Mouse (Mus musculus): Measurements from ENCODE around the gene Cenpp. TPM values are rescaled to one million over a fixed set of nuclear protein-coding genes. Genes with fewer than 3 reads are reported as not detected.

Cenpp gene
- polyA plus RNA-seq, 1 experiment from 2014 or later: 21.5 TPM

- no peaks in the 10 kb centered on the region for H3K4me1 ChIP-seq (replicated peaks; ENCODE audit: insufficient read depth, low read length)
- 0 out of 2 replicates have a peak overlapping the region, but pooled peaks have one; percentile 5 for H3K27ac ChIP-seq
- no peak overlapping the region for H3K9ac ChIP-seq (ENCODE audit: low read depth, low read length)
- H3K36me3 ChIP-seq (ENCODE audit: insufficient read depth, low read length): no peaks in the 10 kb centered on the region
- H3K4me3 ChIP-seq (replicated peaks; ENCODE audit: low read depth, low read length): no peak overlapping the region
- ATAC-seq (replicated peaks; ENCODE audit: low FRiP score, low read depth) (no peak), DNase-seq (ENCODE audit: low spot score) (no peak)
- H3K27me3 ChIP-seq (ENCODE audit: insufficient read depth, low read length): no peaks in the 10 kb centered on the region
- no peaks in the 10 kb centered on the region for H3K9me3 ChIP-seq (replicated peaks; ENCODE audit: low read length)
- TF ChIP-seq CTCF (IDR thresholded peaks at IDR 0.05; ENCODE audit: low read depth): no peak
- no peak overlapping the region for H3K4me2 ChIP-seq (ENCODE audit: low read length)
- WGBS: 61% methylated on average over 8 of the region's 8 CpGs
Measured at GRCm38 (mm10) chr13:49584307-49585005, 68.1 kb downstream of the Cenpp start.

GRCm38 (mm10) chr13:49583859-49584258, 68.7 kb downstream of the Cenpp start:
- Histone ChIP-seq H3K4me2 (ENCODE audit: low read length) (no peak overlapping the region), H3K4me3 (replicated peaks; ENCODE audit: low read depth, low read length) (no peak overlapping the region), H3K4me1 (replicated peaks; ENCODE audit: insufficient read depth, low read length) (no peaks in the 10 kb centered on the region), H3K9me3 (replicated peaks; ENCODE audit: low read length) (no peaks in the 10 kb centered on the region), H3K27me3 (ENCODE audit: insufficient read depth, low read length) (no peaks in the 10 kb centered on the region), H3K27ac (0 out of 2 replicates have a peak overlapping the region, but pooled peaks have one; percentile 5), H3K36me3 (ENCODE audit: insufficient read depth, low read length) (no peaks in the 10 kb centered on the region), H3K9ac (ENCODE audit: low read depth, low read length) (no peak overlapping the region)
- no peak for DNase-seq (ENCODE audit: low spot score)
- no peak for TF ChIP-seq CTCF (IDR thresholded peaks at IDR 0.05; ENCODE audit: low read depth)
- no peak for ATAC-seq (replicated peaks; ENCODE audit: low FRiP score, low read depth)

GRCm38 (mm10) chr13:49581541-49582530, 70.7 kb downstream of the Cenpp start, which contains the start of gene Omd:
Gene Omd (plus strand): TSS chr13:49582462.
- no peaks in the 10 kb centered on the region for H3K36me3 ChIP-seq (ENCODE audit: insufficient read depth, low read length)
- 0 out of 2 replicates have a peak within 1 kb of the TSS, but pooled peaks have one; percentile 2 for H3K4me2 ChIP-seq (ENCODE audit: low read length)
- peak; percentile 88 for DNase-seq (ENCODE audit: low spot score)
- no peak within 1 kb of the TSS for H3K4me3 ChIP-seq (replicated peaks; ENCODE audit: low read depth, low read length)
- H3K4me1 ChIP-seq (replicated peaks; ENCODE audit: insufficient read depth, low read length): no peaks in the 10 kb centered on the region
- H3K9ac ChIP-seq (ENCODE audit: low read depth, low read length): no peak within 1 kb of the TSS
- no peaks in the 10 kb centered on the region for H3K9me3 ChIP-seq (replicated peaks; ENCODE audit: low read length)
- ATAC-seq (replicated peaks; ENCODE audit: low FRiP score, low read depth): no peak
- no peaks in the 10 kb centered on the region for H3K27me3 ChIP-seq (ENCODE audit: insufficient read depth, low read length)
- peak within 1 kb of the TSS; percentile 84 for H3K27ac ChIP-seq
- 58% methylated on average over 8 of the region's 8 CpGs for WGBS
- no peak for TF ChIP-seq CTCF (IDR thresholded peaks at IDR 0.05; ENCODE audit: low read depth)

- 75% methylated on average over 2 of the region's 2 CpGs for WGBS
- ATAC-seq (replicated peaks; ENCODE audit: low FRiP score, low read depth): no peak
- H3K9ac ChIP-seq (ENCODE audit: low read depth, low read length): no peak overlapping the region
Measured at GRCm38 (mm10) chr13:49571418-49571817, 81.2 kb downstream of the Cenpp start.

GRCm38 (mm10) chr13:49570371-49570770, 82.2 kb downstream of the Cenpp start:
- Histone ChIP-seq H3K4me1 (replicated peaks; ENCODE audit: insufficient read depth, low read length) (no peaks in the 10 kb centered on the region), H3K9ac (ENCODE audit: low read depth, low read length) (no peak overlapping the region), H3K27me3 (ENCODE audit: insufficient read depth, low read length) (no peaks in the 10 kb centered on the region), H3K9me3 (replicated peaks; ENCODE audit: low read length) (no peaks in the 10 kb centered on the region), H3K4me3 (replicated peaks; ENCODE audit: low read depth, low read length) (no peak overlapping the region), H3K36me3 (ENCODE audit: insufficient read depth, low read length) (no peaks in the 10 kb centered on the region), H3K4me2 (ENCODE audit: low read length) (no peak overlapping the region), H3K27ac (no peak overlapping the region)
- 77% methylated on average over 3 of the region's 3 CpGs for WGBS
- no peak for DNase-seq (ENCODE audit: low spot score)
- no peak for TF ChIP-seq CTCF (IDR thresholded peaks at IDR 0.05; ENCODE audit: low read depth)
- ATAC-seq (replicated peaks; ENCODE audit: low FRiP score, low read depth): no peak

More at GRCm38 (mm10) chr13:49571418-49571817, 81.2 kb downstream of the Cenpp start:
- no peaks in the 10 kb centered on the region for H3K27me3 ChIP-seq (ENCODE audit: insufficient read depth, low read length)
- H3K36me3 ChIP-seq (ENCODE audit: insufficient read depth, low read length): no peaks in the 10 kb centered on the region
- H3K27ac ChIP-seq: no peak overlapping the region
- no peak for TF ChIP-seq CTCF (IDR thresholded peaks at IDR 0.05; ENCODE audit: low read depth)
- H3K4me2 ChIP-seq (ENCODE audit: low read length): no peak overlapping the region
- no peaks in the 10 kb centered on the region for H3K4me1 ChIP-seq (replicated peaks; ENCODE audit: insufficient read depth, low read length)
- DNase-seq (ENCODE audit: low spot score): no peak
- no peaks in the 10 kb centered on the region for H3K9me3 ChIP-seq (replicated peaks; ENCODE audit: low read length)
- H3K4me3 ChIP-seq (replicated peaks; ENCODE audit: low read depth, low read length): no peak overlapping the region

GRCm38 (mm10) chr13:49564347-49564746, 88.2 kb downstream of the Cenpp start:
- Histone ChIP-seq H3K9me3 (replicated peaks; ENCODE audit: low read length) (no peaks in the 10 kb centered on the region), H3K4me1 (replicated peaks; ENCODE audit: insufficient read depth, low read length) (no peaks in the 10 kb centered on the region), H3K4me3 (replicated peaks; ENCODE audit: low read depth, low read length) (no peak overlapping the region), H3K9ac (ENCODE audit: low read depth, low read length) (no peak overlapping the region), H3K27me3 (ENCODE audit: insufficient read depth, low read length) (no peaks in the 10 kb centered on the region), H3K4me2 (ENCODE audit: low read length) (no peak overlapping the region), H3K36me3 (ENCODE audit: insufficient read depth, low read length) (no peaks in the 10 kb centered on the region), H3K27ac (no peak overlapping the region)
- TF ChIP-seq CTCF (IDR thresholded peaks at IDR 0.05; ENCODE audit: low read depth): peak; percentile 29; the same call in 1 of the 2 replicates
- DNase-seq (ENCODE audit: low spot score): no peak
- WGBS: 75% methylated on average over 1 of the region's 1 CpGs
- ATAC-seq (replicated peaks; ENCODE audit: low FRiP score, low read depth): no peak
